Mouse (Mus musculus): ENCODE results near the gene Ifit2. TPM values are rescaled to one million over a fixed set of nuclear protein-coding genes. Genes with fewer than 3 reads are reported as not detected.
"Not testable (repeated sequence)": the region's sequence is repeated elsewhere in the genome, so short reads cannot be mapped to it uniquely, and the experiment has no call there.

Gene Ifit2
- polyA plus RNA-seq, 1 experiment from 2014 or later: 10.3 TPM

GRCm38 (mm10) chr19:34612243-34613001, 61.9 kb downstream of the Ifit2 start:
- DNase-seq (ENCODE audit: low spot score); H3K27ac ChIP-seq (replicated peaks; ENCODE audit: low read depth, low read length); H3K36me3 ChIP-seq (ENCODE audit: control insufficient read depth, insufficient read depth, low read length); H3K9me3 ChIP-seq (ENCODE audit: control insufficient read depth, low read length); H3K27me3 ChIP-seq (replicated peaks; ENCODE audit: control insufficient read depth, insufficient read depth, low read length); ATAC-seq (ENCODE audit: low read depth); H3K4me2 ChIP-seq (ENCODE audit: low read depth, low read length); H3K4me1 ChIP-seq (ENCODE audit: control insufficient read depth, insufficient read depth, low read length); H3K9ac ChIP-seq (ENCODE audit: low read depth, low read length); H3K4me3 ChIP-seq (ENCODE audit: low read depth, low read length): not testable (repeated sequence)
- WGBS: 89% methylated on average over 4 of the region's 11 CpGs

GRCm38 (mm10) chr19:34620871-34621270, 70.4 kb downstream of the Ifit2 start:
- no peak overlapping the region for H3K9ac ChIP-seq (ENCODE audit: low read depth, low read length)
- WGBS: 92% methylated on average over 5 of the region's 5 CpGs
- H3K4me3 ChIP-seq (ENCODE audit: low read depth, low read length): no peak overlapping the region
- ATAC-seq (ENCODE audit: low read depth) (no peak), DNase-seq (ENCODE audit: low spot score) (no peak)
- H3K4me1 ChIP-seq (ENCODE audit: control insufficient read depth, insufficient read depth, low read length): no peaks in the 10 kb centered on the region
- H3K27me3 ChIP-seq (replicated peaks; ENCODE audit: control insufficient read depth, insufficient read depth, low read length): no peaks in the 10 kb centered on the region
- no peaks in the 10 kb centered on the region for H3K36me3 ChIP-seq (ENCODE audit: control insufficient read depth, insufficient read depth, low read length)
- H3K27ac ChIP-seq (replicated peaks; ENCODE audit: low read depth, low read length): no peak overlapping the region
- H3K4me2 ChIP-seq (ENCODE audit: low read depth, low read length): no peak overlapping the region
- no peaks in the 10 kb centered on the region for H3K9me3 ChIP-seq (ENCODE audit: control insufficient read depth, low read length)

DNA sequence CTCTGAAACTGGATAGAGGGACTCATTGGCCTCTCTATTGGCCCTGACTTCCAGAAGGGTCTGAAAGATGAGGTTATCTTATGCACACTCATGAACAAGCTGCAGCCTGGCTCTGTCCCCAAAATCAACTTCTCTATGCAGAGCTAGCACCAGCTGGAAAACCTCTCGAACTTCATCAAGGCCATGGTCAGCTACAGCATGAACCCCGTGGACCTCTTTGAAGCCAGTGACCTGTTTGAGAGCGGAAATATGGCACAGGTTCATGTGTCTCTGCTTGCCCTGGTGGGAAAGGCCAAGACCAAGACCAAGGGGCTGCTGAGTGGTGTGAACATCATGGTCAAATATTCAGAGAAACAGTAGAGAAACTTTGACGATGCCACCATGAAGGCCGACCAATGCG, 73.3 kb downstream of the Ifit2 start:
- no peaks in the 10 kb centered on the region for H3K4me1 ChIP-seq (ENCODE audit: control insufficient read depth, insufficient read depth, low read length)
- no peak overlapping the region for H3K27ac ChIP-seq (replicated peaks; ENCODE audit: low read depth, low read length)
- WGBS: 96% methylated on average over 6 of the region's 6 CpGs
- H3K4me2 ChIP-seq (ENCODE audit: low read depth, low read length): no peak overlapping the region
- DNase-seq (ENCODE audit: low spot score) (no peak), ATAC-seq (ENCODE audit: low read depth) (no peak)
- H3K27me3 ChIP-seq (replicated peaks; ENCODE audit: control insufficient read depth, insufficient read depth, low read length): no peaks in the 10 kb centered on the region
- no peak overlapping the region for H3K9ac ChIP-seq (ENCODE audit: low read depth, low read length)
- no peaks in the 10 kb centered on the region for H3K9me3 ChIP-seq (ENCODE audit: control insufficient read depth, low read length)
- H3K36me3 ChIP-seq (ENCODE audit: control insufficient read depth, insufficient read depth, low read length): no peaks in the 10 kb centered on the region
- H3K4me3 ChIP-seq (ENCODE audit: low read depth, low read length): no peak overlapping the region

GRCm38 (mm10) chr19:34624663-34625062, 74.2 kb downstream of the Ifit2 start:
- DNase-seq (ENCODE audit: low spot score) (no peak), ATAC-seq (ENCODE audit: low read depth) (no peak)
- H3K9me3 ChIP-seq (ENCODE audit: control insufficient read depth, low read length): no peaks in the 10 kb centered on the region
- no peak overlapping the region for H3K9ac ChIP-seq (ENCODE audit: low read depth, low read length)
- H3K36me3 ChIP-seq (ENCODE audit: control insufficient read depth, insufficient read depth, low read length): no peaks in the 10 kb centered on the region
- H3K4me1 ChIP-seq (ENCODE audit: control insufficient read depth, insufficient read depth, low read length): no peaks in the 10 kb centered on the region
- no peaks in the 10 kb centered on the region for H3K27me3 ChIP-seq (replicated peaks; ENCODE audit: control insufficient read depth, insufficient read depth, low read length)
- no peak overlapping the region for H3K4me3 ChIP-seq (ENCODE audit: low read depth, low read length)
- no peak overlapping the region for H3K27ac ChIP-seq (replicated peaks; ENCODE audit: low read depth, low read length)
- H3K4me2 ChIP-seq (ENCODE audit: low read depth, low read length): no peak overlapping the region
- 71% methylated on average over 4 of the region's 4 CpGs for WGBS

Other genes with a start within 250 kb of the Ifit2 start
- 7.3 and 11.5 TPM in 2 replicates for gene Ch25h, start 75.5 kb upstream of the Ifit2 start, polyA plus RNA-seq (2014; fragmentation: Nextera tagmentation; extraction: Ambion mirVana)
- 46.3 and 49.5 TPM in 2 replicates for gene Lipa, start 23.2 kb upstream of the Ifit2 start, polyA plus RNA-seq (2014; fragmentation: Nextera tagmentation; extraction: Ambion mirVana)
- gene Ifit3, start 32.8 kb downstream of the Ifit2 start, polyA plus RNA-seq (2014; fragmentation: Nextera tagmentation; extraction: Ambion mirVana): 1.6 and 2.1 TPM in 2 replicates
- gene Ifit1bl1, start 51.3 kb downstream of the Ifit2 start, polyA plus RNA-seq (2014; fragmentation: Nextera tagmentation; extraction: Ambion mirVana): 0.56 and 1.2 TPM in 2 replicates
- not detected in 2 replicates for gene Ifit3b, start 57.3 kb downstream of the Ifit2 start, polyA plus RNA-seq (2014; fragmentation: Nextera tagmentation; extraction: Ambion mirVana)
- 0.18 and 0.40 TPM in 2 replicates for gene Ifit1bl2, start 90.0 kb downstream of the Ifit2 start, polyA plus RNA-seq (2014; fragmentation: Nextera tagmentation; extraction: Ambion mirVana)
- 0.77 and 1.0 TPM in 2 replicates for gene Ifit1, start 90.2 kb downstream of the Ifit2 start, polyA plus RNA-seq (2014; fragmentation: Nextera tagmentation; extraction: Ambion mirVana)
- 2.3 and 2.4 TPM in 2 replicates for gene Slc16a12, start 196.6 kb downstream of the Ifit2 start, polyA plus RNA-seq (2014; fragmentation: Nextera tagmentation; extraction: Ambion mirVana)

Measured in embryonic facial prominence, embryonic 14.5 days (tissue).